Mouse (Mus musculus): ENCODE data around the gene Gm13030.
"Not testable (repeated sequence)": the region's sequence is repeated elsewhere in the genome, so short reads cannot be mapped to it uniquely, and the experiment has no call there.

The Gm13030 gene

GRCm38 (mm10) chr4:138866413-138866812, 7.4 kb downstream of the Gm13030 start:
- peak; percentile 54 for DNase-seq (ENCODE audit: extremely low read depth, low read depth)

- DNase-seq (ENCODE audit: extremely low read depth, low read depth): no peak
These were observed 7.8 kb downstream of the Gm13030 start for GRCm38 (mm10) chr4:138865991-138866390.

GRCm38 (mm10) chr4:138865092-138865491, 8.7 kb downstream of the Gm13030 start:
- no peak for DNase-seq (ENCODE audit: extremely low read depth, low read depth)

- DNase-seq (ENCODE audit: extremely low read depth, low read depth): no peak
These were observed 10.3 kb downstream of the Gm13030 start, which contains the start of gene Pla2g5 for GRCm38 (mm10) chr4:138863344-138863998. Pla2g5 (minus strand) TSS chr4:138863482.

GRCm38 (mm10) chr4:138859728-138860127, 14.0 kb downstream of the Gm13030 start:
- no peak for DNase-seq (ENCODE audit: extremely low read depth, low read depth)

GRCm38 (mm10) chr4:138859245-138859644, 14.5 kb downstream of the Gm13030 start:
- DNase-seq (ENCODE audit: extremely low read depth, low read depth): no peak

GRCm38 (mm10) chr4:138858446-138858845, 15.3 kb downstream of the Gm13030 start:
- DNase-seq (ENCODE audit: extremely low read depth, low read depth): no peak

- peak; percentile 63 for DNase-seq (ENCODE audit: extremely low read depth, low read depth)
These were observed 16.2 kb downstream of the Gm13030 start for GRCm38 (mm10) chr4:138857576-138857975.

- peak; percentile 87 for DNase-seq (ENCODE audit: extremely low read depth, low read depth)
These were observed 17.3 kb downstream of the Gm13030 start for GRCm38 (mm10) chr4:138856491-138856890.

GRCm38 (mm10) chr4:138855092-138855632, 18.6 kb downstream of the Gm13030 start:
- no peak for DNase-seq (ENCODE audit: extremely low read depth, low read depth)

GRCm38 (mm10) chr4:138852961-138853360, 20.8 kb downstream of the Gm13030 start:
- no peak for DNase-seq (ENCODE audit: extremely low read depth, low read depth)

GRCm38 (mm10) chr4:138851463-138851862, 22.3 kb downstream of the Gm13030 start:
- no peak for DNase-seq (ENCODE audit: extremely low read depth, low read depth)

GRCm38 (mm10) chr4:138841386-138841785, 32.4 kb downstream of the Gm13030 start:
- no peak for DNase-seq (ENCODE audit: extremely low read depth, low read depth)

GRCm38 (mm10) chr4:138840726-138841125, 33.0 kb downstream of the Gm13030 start:
- DNase-seq (ENCODE audit: extremely low read depth, low read depth): no peak

- DNase-seq (ENCODE audit: extremely low read depth, low read depth): no peak
These were observed 34.0 kb downstream of the Gm13030 start for GRCm38 (mm10) chr4:138839806-138840205.

GRCm38 (mm10) chr4:138827147-138827546, 46.6 kb downstream of the Gm13030 start:
- DNase-seq (ENCODE audit: extremely low read depth, low read depth): no peak

GRCm38 (mm10) chr4:138825751-138826567, 47.8 kb downstream of the Gm13030 start:
- DNase-seq (ENCODE audit: extremely low read depth, low read depth): no peak

GRCm38 (mm10) chr4:138824660-138825059, 49.1 kb downstream of the Gm13030 start:
- no peak for DNase-seq (ENCODE audit: extremely low read depth, low read depth)

GRCm38 (mm10) chr4:138824161-138824560, 49.6 kb downstream of the Gm13030 start:
- DNase-seq (ENCODE audit: extremely low read depth, low read depth): not testable (repeated sequence)

- no peak for DNase-seq (ENCODE audit: extremely low read depth, low read depth)
These were observed 52.7 kb downstream of the Gm13030 start for GRCm38 (mm10) chr4:138821036-138821435.

Data from MEL-GATA-1-ER (cell line).